Mouse (Mus musculus) gastrocnemius, adult 2 months (tissue): ENCODE data around the gene Mtrex. TPM values are rescaled to one million over a fixed set of nuclear protein-coding genes. Genes with fewer than 3 reads are reported as not detected.

Source experiments
- DNase-seq: peaks from one replicate; pipeline ENCODE4 v3.0.0; 2022
- H3K27ac ChIP-seq: fragments of 200-600 bp; 2 replicates; pipeline ENCODE4 v1.8.1; 2022; ENCODE audit warnings: mild to moderate bottlenecking
- H3K4me3 ChIP-seq: fragments of 200-600 bp; 2 replicates; pipeline ENCODE4 v1.8.1; 2022; ENCODE audit warnings: mild to moderate bottlenecking, moderate library complexity
- CTCF ChIP-seq: fragments of 200-600 bp; IDR thresholded peaks from 2 replicates; pipeline ENCODE4 v1.8.1; 2022; ENCODE audit warnings: antibody characterized with exemption, mild to moderate bottlenecking, moderate library complexity
- intact Hi-C: fragments of 180-260 bp; cut with DNase I; formaldehyde crosslinking; loops from one replicate; pipeline ENCODE4 v1.15.1; 2025
- long read RNA-seq, 2 experiments: library from polyadenylated mRNA; stranded (forward); transcript quantifications; one replicate each; pipeline ENCODE4 v2.0.0; 2021
- total RNA-seq, 2 experiments: library from RNA; stranded (reverse); gene quantifications; 2 replicates each; pipeline ENCODE4 v1.2.3; 2021

The Mtrex gene
- 10 to 100 TPM; 29.5 to 31.1 TPM for total RNA-seq
- long read RNA-seq, experiment 1, transcript Mtrex-201 (27 exons, 3,689 nt): major isoform, 54 of 54 reads
- long read RNA-seq, experiment 1, partial matches to known transcripts: 0 of 54 reads
- long read RNA-seq, experiment 1, other reads (novel, unspliced or antisense): 0 of 54 reads
- long read RNA-seq, experiment 2, transcript Mtrex-201 (27 exons, 3,689 nt): major isoform, 47 of 54 reads
- long read RNA-seq, experiment 2, partial matches to known transcripts: 5 of 54 reads
- long read RNA-seq, experiment 2, other reads (novel, unspliced or antisense): 2 of 54 reads

DNA sequence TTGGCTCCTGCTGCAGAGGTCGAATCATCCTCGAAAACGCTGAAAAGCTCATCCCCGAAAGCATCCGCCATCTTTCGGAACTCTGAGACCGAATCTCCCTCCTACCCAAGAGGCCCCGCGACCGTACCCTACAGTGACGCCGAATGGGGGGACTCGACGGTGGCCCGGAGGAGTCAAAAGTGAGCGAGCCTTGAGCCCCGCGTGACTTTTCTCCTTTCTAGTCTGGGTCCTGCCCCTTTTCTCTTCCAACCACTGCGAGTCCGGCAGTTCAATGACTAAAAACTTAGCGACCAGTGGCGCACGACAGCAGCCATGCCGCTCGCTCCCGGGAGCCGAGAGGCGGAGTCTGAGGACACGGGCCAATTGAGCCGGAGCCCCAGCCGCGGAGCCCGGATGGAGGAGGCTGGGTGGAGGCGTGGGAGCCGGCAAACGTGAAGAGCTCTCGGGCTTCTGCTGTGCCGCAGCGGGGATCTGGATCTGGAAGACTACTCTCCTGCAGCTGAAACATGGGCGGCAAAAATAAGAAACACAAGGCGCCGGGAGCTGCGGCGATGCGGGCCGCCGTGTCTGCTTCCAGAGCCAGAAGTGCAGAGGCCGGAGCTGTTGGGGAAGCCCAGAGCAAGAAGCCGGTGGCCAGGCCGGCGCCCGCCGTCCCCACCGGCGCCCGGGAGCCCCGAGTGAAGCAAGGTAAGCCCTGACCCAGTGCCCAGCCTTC, at the start of gene Mtrex, which contains the start of gene Dhx29:
Gene Mtrex (minus strand): TSS at position 112 of the 715 bp plus-strand sequence.
Gene Dhx29 (plus strand): TSS at position 168 of the 715 bp plus-strand sequence.
- Histone ChIP-seq H3K27ac (peak within 1 kb of the TSS; percentile 85), H3K4me3 (peak within 1 kb of the TSS; percentile 95)
- intact Hi-C loops: loop anchor here (1.0 to 5.0 kb wide), 2 partner anchors 109 to 265 kb away; partner anchors contain the start of gene Slc38a9
- TF ChIP-seq CTCF: no peak
- peak; percentile 99 for DNase-seq

DNA sequence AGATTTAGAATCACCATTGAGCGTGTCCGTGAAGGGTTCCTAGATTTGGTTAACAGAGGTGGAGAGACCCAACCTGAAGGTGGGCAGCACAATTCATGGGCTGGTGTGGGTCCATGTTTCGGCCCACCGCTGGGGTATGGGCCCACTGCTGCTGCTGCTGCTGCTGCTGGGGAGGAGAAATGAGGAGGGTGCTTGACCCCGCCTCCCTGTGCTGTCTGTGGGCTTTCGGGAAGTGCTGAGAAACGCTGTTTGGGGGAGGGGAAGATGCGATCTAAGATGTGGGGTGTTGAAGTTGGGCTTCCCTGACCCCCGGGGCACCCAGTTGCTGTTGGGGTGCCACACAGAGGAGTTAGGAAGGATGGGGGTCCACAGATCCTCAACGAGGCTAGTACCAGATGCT, 49.5 kb upstream of the Mtrex start:
- H3K27ac ChIP-seq: no peak overlapping the region
- intact Hi-C loops: no loop called here
- no peak overlapping the region for H3K4me3 ChIP-seq
- DNase-seq: no peak
- TF ChIP-seq CTCF: no peak

GRCm38 (mm10) chr13:112967267-112967666, 40.1 kb upstream of the Mtrex start:
- TF ChIP-seq CTCF: no peak
- Histone ChIP-seq H3K4me3 (no peak overlapping the region), H3K27ac (no peak overlapping the region)
- intact Hi-C loops: no loop called here
- DNase-seq: no peak

- intact Hi-C loops: no loop called here
- Histone ChIP-seq H3K4me3 (no peak overlapping the region), H3K27ac (no peak overlapping the region)
- DNase-seq: no peak
- TF ChIP-seq CTCF: no peak
Measured at GRCm38 (mm10) chr13:112964421-112964820, 37.2 kb upstream of the Mtrex start.

GRCm38 (mm10) chr13:112963081-112963480, 35.9 kb upstream of the Mtrex start:
- no peak for TF ChIP-seq CTCF
- intact Hi-C loops: no loop called here
- Histone ChIP-seq H3K4me3 (no peak overlapping the region), H3K27ac (no peak overlapping the region)
- no peak for DNase-seq

DNA sequence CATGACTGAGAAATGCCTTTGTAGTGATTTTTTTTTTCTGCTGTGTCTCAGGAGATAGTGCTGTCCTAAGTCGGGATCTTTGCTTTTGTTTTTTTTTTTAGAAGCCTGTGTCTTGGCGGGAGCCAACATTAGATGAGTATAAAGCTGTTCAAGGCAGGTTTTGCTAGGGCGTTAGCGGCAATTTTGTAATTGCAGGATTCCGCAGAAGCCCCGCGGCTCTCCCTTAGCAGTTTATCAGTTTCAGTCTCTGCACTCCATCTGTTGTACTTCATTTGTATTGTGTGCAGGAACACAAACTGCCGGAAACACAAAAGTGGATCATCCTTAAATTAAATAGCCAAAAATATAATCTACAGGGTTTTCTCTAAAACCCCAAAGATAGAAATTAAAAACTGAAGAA, 26.9 kb upstream of the Mtrex start:
- intact Hi-C loops: no loop called here
- DNase-seq: no peak
- no peak for TF ChIP-seq CTCF
- H3K27ac ChIP-seq: no peak overlapping the region
- H3K4me3 ChIP-seq: no peak overlapping the region

DNA sequence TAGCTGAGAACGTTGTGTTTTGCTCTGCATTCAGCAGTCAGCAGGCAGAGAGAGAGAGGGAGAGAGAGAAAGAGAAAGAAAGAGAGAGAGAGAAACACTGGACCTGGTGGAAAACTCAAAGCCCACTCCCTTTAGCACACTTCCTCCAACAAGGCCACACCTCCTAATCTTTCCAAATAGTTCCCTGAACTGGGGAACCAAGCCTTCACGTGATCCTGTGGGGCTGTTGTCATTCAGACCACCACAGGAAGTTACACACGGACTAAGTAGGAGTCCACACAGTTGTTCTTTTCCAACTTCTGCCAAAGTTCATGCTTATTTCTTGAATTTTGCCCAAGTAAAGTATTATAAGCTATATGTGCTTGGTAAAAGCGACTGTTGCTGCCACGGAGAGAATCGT, 18.7 kb upstream of the Mtrex start:
- TF ChIP-seq CTCF: no peak
- intact Hi-C loops: no loop called here
- DNase-seq: no peak
- Histone ChIP-seq H3K27ac (no peak overlapping the region), H3K4me3 (no peak overlapping the region)

DNA sequence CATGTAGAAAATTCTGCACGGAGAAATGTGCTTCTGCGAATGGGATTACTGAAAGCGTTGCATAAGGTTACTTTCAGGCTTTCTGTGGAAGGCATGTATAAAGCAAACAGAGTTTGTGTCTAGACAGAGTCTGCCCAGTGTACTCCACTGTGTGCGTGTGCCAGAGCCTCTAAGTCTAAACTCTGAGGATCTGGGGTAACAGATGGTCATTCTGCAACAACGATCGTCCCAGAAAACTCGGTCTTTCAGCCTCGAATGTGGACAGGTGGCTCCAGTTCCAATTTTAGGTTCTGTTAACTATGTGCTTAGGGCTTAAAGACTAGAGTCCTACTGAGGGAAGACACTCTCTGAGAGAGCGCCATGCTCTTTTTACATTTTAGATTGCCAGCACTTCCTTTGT, 18.1 kb upstream of the Mtrex start:
- no peak overlapping the region for H3K4me3 ChIP-seq
- no peak for DNase-seq
- no peak for TF ChIP-seq CTCF
- no peak overlapping the region for H3K27ac ChIP-seq
- intact Hi-C loops: no loop called here

DNA sequence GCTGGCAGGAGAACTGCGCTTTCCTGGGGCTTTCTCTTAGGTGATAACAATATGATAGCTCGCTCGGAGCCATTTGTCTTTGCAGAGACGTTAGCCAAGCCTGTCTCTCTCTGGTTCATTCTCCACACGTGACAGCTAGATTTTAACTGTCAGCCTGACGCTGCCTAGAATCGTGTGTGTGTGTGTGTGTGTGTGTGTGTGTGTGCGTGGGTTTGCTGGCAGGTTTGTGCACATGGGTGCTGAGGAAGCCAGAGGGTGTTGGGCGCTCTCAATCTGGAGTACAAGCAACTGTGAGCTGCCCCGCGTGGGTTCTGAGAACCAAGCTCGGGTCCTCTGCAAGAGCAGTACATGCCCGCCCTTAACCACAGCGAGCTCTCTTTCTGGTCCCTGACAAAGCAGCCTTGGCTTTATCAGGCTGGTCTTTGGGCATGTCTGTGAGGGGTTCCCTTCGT, 14.7 kb upstream of the Mtrex start:
- no peak for TF ChIP-seq CTCF
- Histone ChIP-seq H3K27ac (no peak overlapping the region), H3K4me3 (no peak overlapping the region)
- DNase-seq: no peak
- intact Hi-C loops: no loop called here

- no peak for DNase-seq
- no peak for TF ChIP-seq CTCF
- intact Hi-C loops: no loop called here
- H3K4me3 ChIP-seq: no peak overlapping the region
- H3K27ac ChIP-seq: no peak overlapping the region
Measured at GRCm38 (mm10) chr13:112938130-112938529, 10.9 kb upstream of the Mtrex start.

DNA sequence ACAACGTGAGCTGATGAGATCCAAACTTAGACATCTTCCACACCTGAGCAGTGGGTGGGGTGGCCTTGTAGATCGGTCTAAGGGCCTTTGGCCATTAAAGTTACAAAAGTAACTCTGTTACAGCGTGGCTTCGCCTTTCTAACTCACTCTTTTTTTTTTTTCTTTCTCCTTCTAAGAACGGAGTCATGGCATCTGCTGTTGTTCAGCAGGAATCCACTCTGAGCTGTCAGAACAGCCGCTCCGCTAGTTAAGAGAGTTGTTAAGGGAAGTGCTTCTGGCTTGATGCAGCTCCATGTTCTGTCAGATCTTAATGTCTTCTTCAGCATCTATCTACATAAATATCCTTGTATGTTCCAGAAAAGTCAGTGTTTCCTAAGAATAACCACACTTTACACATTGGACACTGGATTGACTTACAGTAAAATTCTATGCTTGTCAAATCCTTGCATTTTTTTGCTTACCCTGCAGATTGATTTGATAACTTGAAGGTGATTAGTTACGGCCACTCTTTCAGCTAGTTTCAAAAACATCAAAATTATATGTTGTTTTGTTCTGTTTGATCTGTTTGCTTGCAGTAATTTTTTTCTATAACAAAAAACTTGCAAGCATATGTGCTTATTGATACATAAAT, 955 bp upstream of the Mtrex start:
- Histone ChIP-seq H3K4me3 (peak overlapping the region; percentile 95), H3K27ac (peak overlapping the region; percentile 85)
- TF ChIP-seq CTCF: no peak
- DNase-seq: no peak
- intact Hi-C loops: loop anchor here (1.0 to 5.0 kb wide), 2 partner anchors 108 to 266 kb away; partner anchors contain the start of gene Slc38a9

- DNase-seq: peak; percentile 48
- intact Hi-C loops: loop anchor here (5.0 kb wide), 1 partner anchor 264 kb away; the partner anchor contains the start of gene Slc38a9
- no peak for TF ChIP-seq CTCF
Measured at GRCm38 (mm10) chr13:112926796-112927195, 402 bp downstream of the Mtrex start.

GRCm38 (mm10) chr13:112925976-112926375, 1.2 kb downstream of the Mtrex start:
- intact Hi-C loops: loop anchor here (5.0 kb wide), 1 partner anchor 264 kb away; the partner anchor contains the start of gene Slc38a9
- TF ChIP-seq CTCF: no peak
- no peak for DNase-seq
- Histone ChIP-seq H3K4me3 (peak overlapping the region; percentile 95), H3K27ac (no peak overlapping the region)

More at GRCm38 (mm10) chr13:112926796-112927195, 402 bp downstream of the Mtrex start:
- H3K27ac ChIP-seq: peak overlapping the region; percentile 85
- H3K4me3 ChIP-seq: peak overlapping the region; percentile 95
